Mouse (Mus musculus): Measurements from ENCODE around the gene Polr2h.

GRCm38 (mm10) chr16:20694781-20695180 is 22.7 kb upstream of the Polr2h start:
- TF ChIP-seq CTCF (IDR thresholded peaks at IDR 0.05; ENCODE audit: low read depth, low read length) (no peak), POLR2A (IDR thresholded peaks at IDR 0.05; ENCODE audit: borderline replicate concordance, low read depth, low read length) (no peak)
